In the genomic region with DNA sequence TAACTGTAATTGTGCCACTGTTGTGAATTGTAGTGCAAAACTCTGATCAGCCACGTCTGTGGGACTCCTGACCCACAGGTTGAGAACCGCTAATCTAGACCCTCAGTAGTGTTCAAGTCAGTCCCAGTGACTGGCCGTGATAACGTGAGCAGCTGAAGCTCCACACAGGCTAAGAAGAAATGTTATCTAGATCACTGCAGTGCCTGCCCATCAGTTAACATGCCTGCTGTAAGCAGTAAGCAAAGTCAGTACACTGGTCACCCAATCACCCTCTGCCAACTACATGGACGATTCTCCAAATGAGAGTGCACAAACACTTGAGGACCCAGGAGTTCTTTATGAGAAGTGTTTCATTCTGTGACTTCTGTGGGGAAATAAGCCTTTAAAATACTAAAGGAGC, we compare ENCODE assay signal across 17 mouse cellular contexts.
"Had no signal": no experiment of that assay in that cellular context is flagged by ENCODE, and none has a peak within 500 bp of the region (broad histone marks: within the 10 kb centered on the region; RNA-seq: fewer than 3 reads in every experiment).

No protein-coding gene starts in this region.

- H3K4me2 ChIP-seq: liver, embryonic 15.5 days; midbrain, embryonic 12.5 days; midbrain, embryonic 15.5 days; neural tube, embryonic 12.5 days; neural tube, embryonic 15.5 days had no signal

- H3K36me3 ChIP-seq: liver, embryonic 15.5 days; midbrain, embryonic 12.5 days; midbrain, embryonic 15.5 days; neural tube, embryonic 12.5 days; neural tube, embryonic 15.5 days had no signal

- H3K9me3 ChIP-seq: liver, embryonic 15.5 days; midbrain, embryonic 12.5 days; midbrain, embryonic 15.5 days; neural tube, embryonic 12.5 days; neural tube, embryonic 15.5 days had no signal

- ATAC-seq: intestine, postnatal 0 days; midbrain, embryonic 15.5 days had no signal

- H3K4me3 ChIP-seq: liver, embryonic 15.5 days; midbrain, embryonic 12.5 days; midbrain, embryonic 15.5 days; neural tube, embryonic 12.5 days; neural tube, embryonic 15.5 days had no signal

- DNase-seq: kidney, adult 2 months; kidney, postnatal 25 days; layer of hippocampus, adult 9-11 months; lung, adult 2 months; right cerebral cortex, adult 18-20 months; right cerebral cortex, postnatal 14 days; right cerebral cortex, postnatal 4 days; thymus, postnatal 25 days had no signal

- H3K9ac ChIP-seq: liver, embryonic 15.5 days; midbrain, embryonic 12.5 days; midbrain, embryonic 15.5 days; neural tube, embryonic 12.5 days; neural tube, embryonic 15.5 days had no signal

- H3K27ac ChIP-seq: kidney, postnatal 0 days; layer of hippocampus, adult 2 months; liver, embryonic 15.5 days; midbrain, embryonic 12.5 days; midbrain, embryonic 15.5 days; neural tube, embryonic 12.5 days; neural tube, embryonic 15.5 days; stomach, postnatal 0 days had no signal

- H3K27me3 ChIP-seq: liver, embryonic 15.5 days; midbrain, embryonic 12.5 days; midbrain, embryonic 15.5 days; neural tube, embryonic 12.5 days; neural tube, embryonic 15.5 days had no signal
